Mouse (Mus musculus) liver, adult (tissue): Measurements from ENCODE around the gene Tcf7.

Experiments
- GATA4 ChIP-seq: IDR thresholded peaks from 2 replicates; pipeline ENCODE4 v1.6.1; 2014; ENCODE audit warnings: mild to moderate bottlenecking, low read length; ENCODE audit not compliant: insufficient replicate concordance

The Tcf7 gene

GRCm38 (mm10) chr11:52228722-52229448, 53.9 kb downstream of the Tcf7 start:
- TF ChIP-seq GATA4 = no peak

GRCm38 (mm10) chr11:52227466-52228226, 55.2 kb downstream of the Tcf7 start:
- TF ChIP-seq GATA4 = no peak

DNA sequence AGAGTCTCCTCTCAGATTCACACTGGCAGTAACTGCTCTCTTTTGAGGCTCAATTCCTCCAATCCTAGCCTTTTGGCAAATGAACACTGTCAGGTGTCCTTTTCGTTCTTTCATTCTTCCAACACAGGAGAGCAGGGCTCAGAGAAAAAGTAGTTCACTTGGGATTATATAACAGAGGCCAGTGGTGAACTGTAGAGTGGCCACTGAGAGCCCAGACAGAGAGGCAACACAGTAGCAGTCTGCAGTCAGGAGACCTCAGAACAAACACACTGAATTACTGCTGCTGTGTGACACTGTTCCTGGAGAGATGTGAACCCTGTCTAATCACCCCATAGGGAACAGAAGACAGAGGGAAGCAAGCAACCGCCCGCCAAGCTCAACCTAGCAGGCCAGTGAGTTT, 55.8 kb downstream of the Tcf7 start:
- no peak for TF ChIP-seq GATA4

- no peak for TF ChIP-seq GATA4
Measured at GRCm38 (mm10) chr11:52225986-52226599, 56.7 kb downstream of the Tcf7 start.

DNA sequence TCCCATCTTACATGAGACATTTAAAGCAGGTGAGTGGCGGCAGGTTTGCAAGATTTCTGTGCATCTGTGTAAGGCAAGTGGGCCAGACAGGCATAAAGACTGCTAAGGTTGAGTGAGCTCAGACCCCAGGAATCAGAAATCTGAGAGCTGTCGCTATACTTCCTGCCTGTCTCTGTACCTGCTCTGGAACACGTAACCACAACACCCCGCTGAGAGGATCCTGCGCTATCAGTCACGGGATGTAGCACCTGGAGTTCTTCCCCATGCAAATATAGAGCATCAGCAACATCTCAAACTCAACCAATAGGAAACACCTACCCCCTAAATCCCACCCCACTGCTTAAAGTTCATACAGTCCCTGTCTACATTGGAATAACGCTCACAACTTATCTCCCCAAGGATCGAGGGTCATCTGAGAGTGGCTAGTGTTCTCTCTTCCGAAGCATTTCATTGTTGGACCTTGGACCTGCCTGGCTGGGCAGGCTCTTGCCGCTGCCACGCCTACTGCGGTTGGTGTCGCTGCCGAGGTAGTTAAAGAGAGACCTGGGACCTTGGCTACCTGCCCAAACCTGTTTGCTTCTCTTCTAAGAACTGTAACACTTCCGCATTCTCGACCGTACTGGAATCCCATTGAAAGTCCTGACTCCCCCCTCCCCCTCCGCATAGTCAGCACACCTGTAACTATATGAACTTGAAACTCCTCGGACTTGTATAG, 58.7 kb downstream of the Tcf7 start:
- TF ChIP-seq GATA4 = peak; percentile 65; the same call in 1 of the 2 replicates

- no peak for TF ChIP-seq GATA4
Measured at GRCm38 (mm10) chr11:52222891-52223290, 59.9 kb downstream of the Tcf7 start.

DNA sequence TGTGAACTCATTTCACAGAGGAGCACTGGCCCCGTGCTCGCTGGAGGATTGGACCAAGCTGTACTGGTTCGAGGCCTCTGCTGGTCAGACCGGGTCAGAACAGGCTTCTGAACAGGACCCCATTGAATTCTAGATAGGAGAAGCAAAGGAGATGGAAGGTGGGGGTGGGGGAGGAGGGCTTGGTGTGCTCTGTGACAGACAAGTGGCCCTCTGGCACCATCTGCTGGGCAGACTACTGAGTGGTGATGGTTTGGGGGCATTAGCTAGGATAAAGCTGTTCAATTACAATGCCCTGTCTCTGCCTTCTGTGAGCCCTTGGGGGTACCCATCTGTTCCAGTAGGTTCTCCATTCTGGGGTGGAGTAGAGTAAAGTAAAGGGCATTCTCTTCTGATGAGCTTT, 62.5 kb downstream of the Tcf7 start:
- TF ChIP-seq GATA4 = no peak

DNA sequence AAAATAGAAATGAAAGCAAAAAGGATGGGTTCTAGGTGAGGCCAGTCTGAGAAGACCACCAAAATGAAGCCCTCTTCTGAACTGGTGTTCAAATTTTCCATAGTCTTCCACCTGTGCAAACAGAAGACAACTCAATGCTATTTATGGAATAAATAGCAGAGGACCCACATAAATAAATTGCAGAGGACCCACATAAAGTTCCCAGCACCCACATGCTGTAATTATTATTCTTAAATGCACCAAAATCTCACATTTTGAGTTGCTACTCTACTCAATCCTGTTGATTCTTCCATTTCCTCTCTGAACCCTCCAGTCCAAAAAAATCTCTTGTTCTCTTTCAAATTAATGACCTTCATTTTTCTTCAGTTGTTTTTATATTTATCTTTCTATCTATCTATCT, 68.9 kb downstream of the Tcf7 start, which contains the start of gene Olfr1371:
Gene Olfr1371, minus strand, starts transcription at position 101 of the 400 bp plus-strand sequence.
- TF ChIP-seq GATA4 = no peak
